Mouse (Mus musculus) B cell, adult 62 days (primary cell): ENCODE measurements around the gene Tmem255a. TPM values are rescaled to one million over a fixed set of nuclear protein-coding genes. Genes with fewer than 3 reads are reported as not detected.

ENCODE experiments used
- total RNA-seq: library from RNA; stranded (reverse); gene quantifications from 4 replicates; pipeline ENCODE4 v1.2.4, GENCODE M21; 2023

Gene Tmem255a
- 0.39 to 1.5 TPM (median 0.52 TPM) in 4 replicates for total RNA-seq

GRCm38 (mm10) chrX:38251851-38252571 lies at the start of gene Tmem255a:
TSS of gene Tmem255a (minus strand) at chrX:38252439.

GRCm38 (mm10) chrX:38189552-38190457 lies 62.4 kb downstream of the Tmem255a start, which contains the start of gene Zbtb33:
TSS of gene Zbtb33 (plus strand) at chrX:38189793.

Other genes starting within 250 kb of the Tmem255a start
- not detected in 4 replicates for gene Btg1-ps1, start 233.6 kb downstream of the Tmem255a start, total RNA-seq
- gene Btg1-ps2, start 209.3 kb downstream of the Tmem255a start, total RNA-seq, result not detected in 4 replicates
- gene Rhox10, start 186.0 kb downstream of the Tmem255a start, total RNA-seq, result not detected in 4 replicates
- not detected in 4 replicates for gene Rhox11, start 167.3 kb downstream of the Tmem255a start, total RNA-seq
- not detected in 4 replicates for gene Rhox12, start 141.5 kb downstream of the Tmem255a start, total RNA-seq
- not detected in 4 replicates for gene Rhox13, start 131.2 kb downstream of the Tmem255a start, total RNA-seq
- 29.9 to 37.1 TPM (median 34.0 TPM) in 4 replicates for gene Zbtb33, start 62.6 kb downstream of the Tmem255a start, total RNA-seq
- not detected in 4 replicates for gene Atp1b4, start 63.7 kb upstream of the Tmem255a start, total RNA-seq
- 72.5 to 81.7 TPM (median 78.3 TPM) in 4 replicates for gene Lamp2, start 204.0 kb upstream of the Tmem255a start, total RNA-seq